Mouse (Mus musculus) heart, postnatal 14 days (tissue): ENCODE measurements at regions not wholly inside any gene's neighbourhood (a gene's known extent, or its start where the extent isn't known, plus 50 kb on each side); places are given as distances from the start of the nearest gene placed in this dataset.

Experiments used
- DNase-seq, 2 experiments: peaks; one replicate each; pipeline ENCODE4 v3.0.0; 2021 to 2022
- intact Hi-C: fragments of 180-260 bp; cut with DNase I; formaldehyde crosslinking; loops from one replicate; pipeline ENCODE4 v1.15.1; 2025

DNA sequence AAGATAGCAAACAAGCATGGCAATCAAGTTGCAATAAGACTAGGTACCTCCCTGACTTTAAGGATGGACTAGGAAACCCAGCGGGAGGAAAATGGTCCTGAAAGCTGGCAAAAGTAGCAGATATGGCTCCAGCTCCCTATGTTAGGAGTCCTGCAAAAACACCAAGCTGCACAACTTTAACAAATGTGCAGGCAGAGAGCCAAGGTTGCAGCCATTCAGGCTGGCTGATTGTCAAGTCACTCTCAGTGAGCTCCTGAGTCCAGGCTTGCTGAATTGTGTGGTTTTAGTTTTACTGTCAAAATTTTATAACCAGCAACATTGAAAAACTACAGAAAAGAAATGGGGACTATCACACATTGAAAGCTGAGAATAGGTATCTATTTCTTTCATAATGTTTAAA lies 1122.8 kb upstream of the Slc10a2 start:
- no peak for DNase-seq
- intact Hi-C loops = no loop called here

- intact Hi-C loops = no loop called here
- DNase-seq = no peak
Measured at GRCm38 (mm10) chr8:6225194-6225593, 1120.0 kb upstream of the Slc10a2 start.

DNA sequence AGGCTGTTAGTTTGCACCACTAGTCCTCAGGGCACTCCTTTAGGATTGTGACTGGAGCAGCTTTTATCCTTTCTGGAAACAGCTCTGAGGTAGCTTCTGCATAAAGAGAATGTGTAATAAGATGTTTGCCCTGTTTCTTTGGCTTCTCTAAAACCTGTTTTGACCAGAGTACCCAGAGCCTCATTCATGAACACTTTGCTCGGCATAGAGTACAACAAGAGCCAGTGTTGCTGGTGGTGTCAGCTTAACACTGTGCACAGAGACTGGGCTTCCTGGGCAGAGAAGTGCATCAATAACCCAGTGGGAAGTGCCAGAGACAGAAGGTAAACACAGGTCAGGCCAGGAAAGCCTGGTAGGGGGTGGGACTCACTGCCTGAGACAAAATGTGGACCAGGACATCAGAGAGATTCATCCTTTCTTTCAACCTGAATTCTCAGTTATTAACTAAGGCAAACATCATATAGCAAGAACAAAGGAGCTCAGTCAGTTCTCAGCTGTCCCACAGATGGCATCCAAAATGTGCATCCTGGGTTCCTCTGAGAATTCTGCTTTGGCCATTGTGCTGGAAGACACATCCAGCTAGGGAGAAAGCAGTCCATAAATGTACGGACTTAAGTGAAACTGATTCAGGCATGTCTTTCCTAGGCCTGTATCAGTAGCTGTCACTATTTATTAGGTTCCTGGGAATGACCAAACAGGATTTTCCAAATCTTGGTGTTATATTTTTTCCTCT lies 1102.6 kb upstream of the Slc10a2 start:
- intact Hi-C loops = no loop called here
- DNase-seq = no peak

DNA sequence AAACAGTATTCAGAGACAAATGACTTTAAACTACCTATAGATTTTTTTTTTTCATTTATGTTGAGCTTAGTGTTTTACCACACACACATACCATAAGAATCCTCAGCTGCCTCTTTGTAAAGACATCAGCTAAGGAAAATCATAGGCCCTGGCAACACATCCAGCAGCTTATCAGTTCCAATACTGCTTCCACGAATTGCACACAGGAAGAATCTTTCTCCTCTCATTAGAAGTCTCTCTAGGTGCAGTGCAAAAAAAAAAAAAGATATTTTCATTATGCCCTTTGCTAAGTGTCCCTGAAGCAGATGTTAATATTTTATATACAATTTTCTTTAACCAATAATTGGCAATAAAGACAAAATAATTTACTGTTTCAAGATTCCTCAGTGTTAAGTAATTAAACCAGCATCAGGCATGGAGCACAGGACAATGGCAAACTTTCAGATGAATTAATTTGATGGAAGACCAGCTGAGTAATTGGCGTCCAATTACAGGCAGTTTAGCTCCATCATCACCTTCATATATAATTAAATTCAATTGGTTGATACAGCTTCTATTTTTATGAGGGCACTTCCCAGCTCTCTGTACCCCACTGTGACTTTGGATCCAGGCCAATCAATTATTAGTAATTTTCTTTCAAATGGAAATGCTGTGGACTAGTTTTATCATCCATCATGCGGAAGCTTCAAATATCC lies 1099.0 kb upstream of the Slc10a2 start:
- no peak for DNase-seq
- intact Hi-C loops = no loop called here

DNA sequence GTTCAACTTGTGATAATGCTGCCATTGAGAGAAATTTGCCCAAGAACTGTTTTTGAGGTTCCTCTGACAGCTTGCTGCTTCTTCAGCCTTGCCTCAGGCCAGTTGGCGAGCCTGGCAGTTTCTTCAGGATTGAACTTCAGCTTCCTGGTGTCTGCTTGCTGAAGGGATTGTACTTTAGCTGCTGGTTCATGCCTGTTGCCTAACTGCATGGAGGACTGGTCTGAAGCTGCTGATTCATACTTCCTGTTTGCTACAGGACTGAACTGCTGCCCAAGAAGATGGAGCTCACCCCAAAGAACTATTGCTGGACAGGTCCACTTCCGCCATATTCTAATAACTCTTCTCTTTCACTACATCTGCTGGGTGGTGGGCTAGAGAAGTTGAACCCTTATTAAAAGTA lies 1086.3 kb upstream of the Slc10a2 start:
- intact Hi-C loops = no loop called here
- no peak for DNase-seq

DNA sequence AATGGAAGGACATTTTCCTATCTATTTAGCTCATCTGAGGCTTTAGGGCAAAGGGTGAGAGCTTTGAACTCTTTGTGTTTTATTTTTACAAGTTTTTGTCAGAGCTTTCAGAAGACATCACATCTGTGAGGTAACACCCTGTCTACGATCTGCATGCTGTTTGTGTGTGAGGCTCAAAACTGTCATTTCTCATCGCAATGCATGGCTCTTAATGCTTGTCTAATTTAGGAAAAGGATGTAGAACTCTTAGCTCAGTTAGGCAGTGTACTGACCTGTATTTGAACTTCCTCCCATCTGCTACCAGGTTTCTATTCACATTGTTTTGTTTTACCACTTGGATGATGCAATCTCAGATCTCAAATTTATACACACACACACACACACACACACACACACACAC lies 1083.3 kb upstream of the Slc10a2 start:
- intact Hi-C loops = no loop called here
- no peak for DNase-seq

GRCm38 (mm10) chr8:6186561-6186960 lies 1081.4 kb upstream of the Slc10a2 start:
- DNase-seq = no peak
- intact Hi-C loops = no loop called here

- intact Hi-C loops = no loop called here
- DNase-seq = no peak
Measured at GRCm38 (mm10) chr8:6179602-6180001, 1074.5 kb upstream of the Slc10a2 start.

DNA sequence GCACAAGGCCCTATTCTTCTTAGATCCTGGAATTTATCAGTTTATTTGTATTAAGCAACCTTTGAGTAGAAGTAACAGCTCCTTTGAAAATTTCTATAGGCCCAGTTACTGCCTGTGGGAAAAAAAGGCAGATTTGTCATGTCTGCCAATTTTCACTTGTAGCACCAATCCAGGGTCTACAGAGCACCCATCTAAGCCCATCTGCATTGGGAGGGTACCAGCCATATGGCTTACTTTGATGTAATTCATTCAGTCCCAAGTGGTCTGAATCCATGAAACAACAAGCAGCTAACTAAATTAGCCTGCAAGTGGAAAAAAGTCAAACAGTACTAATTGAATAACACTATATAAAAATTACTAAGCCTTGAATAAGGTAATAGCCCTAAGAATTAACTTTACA lies 1061.3 kb upstream of the Slc10a2 start:
- DNase-seq = no peak
- intact Hi-C loops = no loop called here

GRCm38 (mm10) chr8:6165230-6165629 lies 1060.1 kb upstream of the Slc10a2 start:
- intact Hi-C loops = no loop called here
- no peak for DNase-seq

DNA sequence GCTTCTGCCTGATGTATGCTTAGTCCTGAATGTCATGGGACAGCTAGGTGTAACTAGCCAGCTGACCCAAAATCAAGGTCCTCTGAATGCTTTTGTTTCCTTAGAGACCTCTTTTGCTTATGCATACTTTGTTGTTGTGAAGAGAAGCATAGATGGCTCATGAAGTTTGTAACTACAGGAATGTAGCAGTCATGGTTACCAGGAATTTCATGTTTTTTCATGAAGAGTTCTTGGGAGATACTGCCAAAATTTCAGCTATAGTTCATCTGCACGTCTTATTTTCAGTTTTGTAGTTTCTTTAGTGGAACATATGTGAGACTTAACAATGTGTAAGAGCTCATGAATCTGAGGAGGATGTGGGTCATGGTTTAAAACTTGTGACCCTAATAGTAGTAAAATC lies 1059.6 kb upstream of the Slc10a2 start:
- intact Hi-C loops = no loop called here
- DNase-seq = no peak

GRCm38 (mm10) chr8:6144588-6144987 lies 1039.4 kb upstream of the Slc10a2 start:
- DNase-seq = no peak
- intact Hi-C loops = no loop called here

- intact Hi-C loops = no loop called here
- no peak for DNase-seq
Measured at GRCm38 (mm10) chr8:6140090-6140489, 1034.9 kb upstream of the Slc10a2 start.

GRCm38 (mm10) chr8:6139171-6139570 lies 1034.0 kb upstream of the Slc10a2 start:
- DNase-seq = no peak
- intact Hi-C loops = no loop called here

DNA sequence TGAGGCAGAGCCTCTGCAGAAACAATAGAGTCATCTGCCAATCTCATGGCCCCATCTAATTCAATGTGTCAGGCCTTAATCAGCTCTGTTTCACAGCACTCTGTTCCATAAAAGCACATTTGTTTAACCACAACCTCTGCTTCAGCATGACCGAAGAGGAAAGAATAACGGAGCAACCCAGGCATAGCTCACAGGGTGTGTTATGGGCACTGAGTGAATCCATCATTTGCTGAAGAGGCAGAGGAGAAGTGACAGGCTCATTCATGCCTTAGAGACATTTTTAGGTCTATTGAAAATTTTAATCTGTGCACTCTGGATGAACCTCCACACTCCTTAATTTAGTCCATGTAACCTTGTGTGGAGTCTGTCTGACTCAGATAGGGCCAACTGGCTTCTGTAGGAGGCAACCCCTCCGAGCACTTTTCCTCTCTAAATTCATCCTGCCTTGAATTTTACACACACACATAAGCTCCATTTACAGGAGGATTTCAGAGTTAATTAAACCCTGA lies 1027.1 kb upstream of the Slc10a2 start:
- intact Hi-C loops = no loop called here
- DNase-seq = no peak

GRCm38 (mm10) chr8:6125265-6125664 lies 1020.1 kb upstream of the Slc10a2 start:
- intact Hi-C loops = no loop called here
- DNase-seq = no peak

DNA sequence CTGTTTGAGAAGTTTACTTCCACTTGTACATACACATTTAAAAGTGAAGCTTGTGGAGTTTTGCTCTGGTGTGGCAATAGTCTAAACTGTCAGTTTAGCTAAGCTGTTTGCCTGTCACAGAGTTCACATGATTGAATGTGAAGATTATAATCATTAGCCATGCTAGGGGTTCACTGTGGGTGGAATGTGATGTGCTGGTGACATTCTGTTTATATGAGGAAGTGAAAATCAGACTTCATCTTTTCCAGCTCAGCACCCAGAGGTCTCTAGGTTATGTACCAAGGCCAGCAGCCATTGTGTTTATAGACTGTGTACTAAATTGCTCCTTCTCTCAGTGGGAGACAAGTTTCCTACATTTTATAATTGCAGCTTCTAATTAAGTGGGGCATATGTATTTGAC lies 1014.4 kb upstream of the Slc10a2 start:
- no peak for DNase-seq
- intact Hi-C loops = no loop called here

GRCm38 (mm10) chr8:6111351-6111750 lies 1006.2 kb upstream of the Slc10a2 start:
- DNase-seq = no peak
- intact Hi-C loops = no loop called here

DNA sequence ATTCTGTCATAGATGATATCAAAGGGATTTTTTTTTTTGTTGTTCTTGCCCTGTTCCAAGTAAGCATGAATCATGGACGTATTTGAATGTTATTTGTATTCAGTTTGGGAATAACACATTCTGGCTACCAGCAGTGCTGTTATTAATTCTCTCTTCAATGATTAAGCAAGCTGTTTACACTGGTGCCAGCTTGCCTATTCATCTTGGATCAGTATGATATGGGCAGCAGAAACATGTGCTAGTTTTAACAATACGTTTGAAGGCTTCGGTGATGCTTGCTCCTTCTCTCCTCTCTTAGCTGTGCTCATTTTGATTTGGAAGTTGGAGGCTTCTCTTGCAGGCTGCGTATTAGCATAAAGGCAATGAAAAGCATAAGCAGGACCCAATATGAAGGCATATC lies 984.9 kb upstream of the Slc10a2 start:
- DNase-seq = no peak
- intact Hi-C loops = no loop called here

DNA sequence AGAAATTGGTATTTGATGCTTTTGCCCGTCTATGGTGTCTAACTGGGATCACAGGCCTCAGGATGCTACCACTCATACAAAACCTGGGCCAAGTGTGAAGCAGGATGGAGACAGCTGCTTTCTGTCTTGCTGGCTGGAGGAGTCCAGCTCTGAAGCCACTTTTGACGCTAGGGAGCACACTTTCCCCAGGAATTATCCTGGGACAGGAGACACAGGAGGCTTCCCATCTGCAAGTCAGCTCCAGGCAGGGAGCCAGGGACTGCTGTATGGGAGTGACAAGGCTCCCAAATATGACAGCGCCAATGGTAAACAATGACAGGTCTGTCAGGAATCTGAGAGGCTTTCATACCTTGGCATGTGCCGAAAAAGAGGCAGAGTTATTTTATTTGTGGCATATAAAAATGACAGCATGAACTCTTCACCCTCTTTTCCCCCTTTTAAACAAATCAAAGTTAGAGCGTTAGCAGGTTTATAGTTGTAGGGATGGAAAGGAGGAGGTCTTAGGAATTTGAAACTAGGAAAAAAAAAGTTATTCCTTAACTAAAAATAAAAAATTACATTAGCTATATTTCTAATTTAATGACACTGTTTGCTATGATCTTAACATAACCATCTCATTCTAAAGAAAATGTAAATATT lies 938.9 kb upstream of the Slc10a2 start:
- intact Hi-C loops = no loop called here
- peak; percentile 46 to 61 for DNase-seq

- intact Hi-C loops = no loop called here
- DNase-seq = no peak
Measured at GRCm38 (mm10) chr8:6012206-6012605, 907.1 kb upstream of the Slc10a2 start.

DNA sequence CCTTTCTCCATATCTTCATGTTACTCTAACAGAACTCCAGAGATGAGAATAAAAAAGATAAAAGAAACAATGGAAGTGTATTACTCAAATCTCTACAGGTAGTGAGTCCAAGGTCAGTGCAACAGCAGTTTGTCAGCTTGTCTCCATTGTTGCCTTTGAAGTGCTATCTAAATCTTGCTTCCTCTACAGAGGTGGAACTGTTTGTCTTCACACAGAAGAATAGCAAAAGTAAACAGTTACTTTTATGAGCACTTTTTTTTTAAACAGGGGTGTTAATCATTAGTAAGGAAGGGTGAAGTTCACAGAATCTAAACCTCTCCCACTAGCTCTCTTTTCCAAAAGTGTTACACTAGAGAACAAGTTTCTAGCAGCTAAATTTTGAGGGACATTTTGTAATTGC lies 906.0 kb upstream of the Slc10a2 start:
- DNase-seq = no peak
- intact Hi-C loops = no loop called here
